Mouse (Mus musculus) bone marrow macrophage, adult 2 months (primary cell): ENCODE results near the gene Lrpprc. TPM values are rescaled to one million over a fixed set of nuclear protein-coding genes. Genes with fewer than 3 reads are reported as not detected.
A peak's percentile ranks its signal among the peaks of the same experiment; 100 is the strongest.

Experiments
- H3K27ac ChIP-seq: 2 replicates; pipeline ENCODE4 v1.5.1; 2012; ENCODE audit warnings: low read depth, low read length; ENCODE audit not compliant: insufficient read depth
- H3K4me1 ChIP-seq: 2 replicates; pipeline ENCODE4 v1.6.1; 2012; ENCODE audit warnings: low read length; ENCODE audit not compliant: control insufficient read depth, insufficient read depth
- H3K4me3 ChIP-seq: 2 replicates; pipeline ENCODE4 v1.5.1; 2012; ENCODE audit warnings: mild to moderate bottlenecking, low read length, moderate library complexity; ENCODE audit not compliant: insufficient read depth
- CTCF ChIP-seq: IDR thresholded peaks from 2 replicates; pipeline ENCODE4 v1.5.1; 2012; ENCODE audit warnings: low read depth, mild to moderate bottlenecking, low read length, moderate library complexity
- POLR2A ChIP-seq: IDR thresholded peaks from 2 replicates; pipeline ENCODE4 v1.6.1; 2012; ENCODE audit warnings: mild to moderate bottlenecking, low read depth, low read length, borderline replicate concordance
- polyA plus RNA-seq: library from polyadenylated mRNA; stranded (reverse); fragments of >200 nt; gene quantifications from 2 replicates; pipeline ENCODE4 v1.2.4, GENCODE M21; 2012; ENCODE audit not compliant: missing spikeins, insufficient read depth, insufficient read length

The Lrpprc gene
- polyA plus RNA-seq, 1 experiment, result 20.9 TPM

DNA sequence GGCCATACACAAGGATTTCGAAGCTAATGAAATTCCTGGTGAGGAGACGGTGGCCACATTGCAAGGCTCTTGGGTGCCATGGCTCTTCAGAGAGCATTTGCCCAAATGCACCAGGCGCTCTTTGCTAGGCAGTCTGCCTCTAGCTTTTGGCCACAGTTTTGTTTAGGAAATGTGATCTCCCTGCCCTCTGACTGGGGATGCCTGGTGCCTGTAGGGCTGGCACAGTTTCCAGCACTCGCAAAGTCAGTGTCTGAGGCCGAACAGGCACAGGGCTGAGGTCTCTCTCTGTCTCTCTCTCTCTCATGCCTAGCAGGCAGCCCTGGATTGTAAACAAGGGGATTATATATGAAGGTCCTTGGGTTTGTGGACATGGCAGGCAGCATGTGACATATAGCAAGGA, 100.5 kb downstream of the Lrpprc start:
- H3K4me3 ChIP-seq, result no peak overlapping the region
- no peak overlapping the region for H3K27ac ChIP-seq
- H3K4me1 ChIP-seq, result no peaks in the 10 kb centered on the region
- no peak for TF ChIP-seq CTCF
- no peak for TF ChIP-seq POLR2A

DNA sequence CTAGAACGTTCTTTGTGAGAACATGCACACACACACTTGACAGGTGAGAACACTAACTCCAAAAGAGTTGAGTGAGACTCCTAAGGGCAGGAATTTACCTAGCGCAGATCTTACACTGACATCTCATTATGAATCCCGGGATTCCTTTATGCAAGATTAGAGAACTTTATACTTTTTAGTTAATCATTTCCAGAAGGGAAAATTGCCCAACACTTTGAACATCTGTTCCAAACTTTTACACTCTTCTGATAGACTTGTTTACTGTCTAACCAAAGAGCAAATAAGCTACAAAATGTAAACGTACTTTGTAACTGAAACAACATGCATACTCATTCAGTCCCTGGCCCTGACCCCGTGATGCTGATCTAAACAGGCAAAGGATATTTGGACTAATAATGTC, 101.3 kb downstream of the Lrpprc start:
- H3K4me1 ChIP-seq, result peaks cover 1% of the 10 kb centered on the region; the same call in 1 of the 2 replicates
- H3K27ac ChIP-seq, result no peak overlapping the region
- no peak overlapping the region for H3K4me3 ChIP-seq
- TF ChIP-seq CTCF (no peak), POLR2A (no peak)

- H3K4me3 ChIP-seq, result no peak overlapping the region
- H3K27ac ChIP-seq, result no peak overlapping the region
- TF ChIP-seq CTCF, result no peak
- TF ChIP-seq POLR2A, result no peak
- H3K4me1 ChIP-seq, result peaks cover 6% of the 10 kb centered on the region
Measured at GRCm38 (mm10) chr17:84688834-84689233, 101.8 kb downstream of the Lrpprc start.

- TF ChIP-seq POLR2A, result no peak
- TF ChIP-seq CTCF, result no peak
- H3K4me3 ChIP-seq, result no peak overlapping the region
- H3K4me1 ChIP-seq, result peaks cover 8% of the 10 kb centered on the region
- no peak overlapping the region for H3K27ac ChIP-seq
Measured at GRCm38 (mm10) chr17:84687994-84688393, 102.6 kb downstream of the Lrpprc start.

- H3K27ac ChIP-seq, result no peak overlapping the region
Measured at GRCm38 (mm10) chr17:84685286-84685685, 105.3 kb downstream of the Lrpprc start.

DNA sequence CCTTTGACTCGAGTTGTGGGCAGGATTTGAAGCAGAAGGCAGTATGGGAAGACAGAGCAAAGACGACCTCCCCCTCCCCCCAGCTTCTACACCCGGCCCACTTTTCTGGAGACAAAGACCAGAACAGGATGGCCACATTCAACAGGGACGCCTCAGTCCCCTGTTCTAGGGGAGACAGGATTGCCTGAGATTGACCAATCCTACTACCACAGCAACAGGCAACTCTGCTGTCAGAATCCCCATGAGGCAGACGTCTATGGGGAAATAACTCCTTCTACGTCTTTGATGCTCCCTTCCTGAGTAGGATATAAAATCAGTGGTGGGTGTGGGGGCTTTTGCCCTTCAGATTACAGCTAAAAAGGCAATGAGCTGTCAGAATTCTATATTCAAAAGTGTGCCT, 106.3 kb downstream of the Lrpprc start:
- peaks cover 8% of the 10 kb centered on the region for H3K4me1 ChIP-seq
- TF ChIP-seq CTCF (no peak), POLR2A (no peak)
- no peak overlapping the region for H3K27ac ChIP-seq
- no peak overlapping the region for H3K4me3 ChIP-seq

More at GRCm38 (mm10) chr17:84685286-84685685, 105.3 kb downstream of the Lrpprc start:
- TF ChIP-seq POLR2A, result no peak
- TF ChIP-seq CTCF, result no peak
- Histone ChIP-seq H3K4me3 (no peak overlapping the region), H3K4me1 (peaks cover 8% of the 10 kb centered on the region)

DNA sequence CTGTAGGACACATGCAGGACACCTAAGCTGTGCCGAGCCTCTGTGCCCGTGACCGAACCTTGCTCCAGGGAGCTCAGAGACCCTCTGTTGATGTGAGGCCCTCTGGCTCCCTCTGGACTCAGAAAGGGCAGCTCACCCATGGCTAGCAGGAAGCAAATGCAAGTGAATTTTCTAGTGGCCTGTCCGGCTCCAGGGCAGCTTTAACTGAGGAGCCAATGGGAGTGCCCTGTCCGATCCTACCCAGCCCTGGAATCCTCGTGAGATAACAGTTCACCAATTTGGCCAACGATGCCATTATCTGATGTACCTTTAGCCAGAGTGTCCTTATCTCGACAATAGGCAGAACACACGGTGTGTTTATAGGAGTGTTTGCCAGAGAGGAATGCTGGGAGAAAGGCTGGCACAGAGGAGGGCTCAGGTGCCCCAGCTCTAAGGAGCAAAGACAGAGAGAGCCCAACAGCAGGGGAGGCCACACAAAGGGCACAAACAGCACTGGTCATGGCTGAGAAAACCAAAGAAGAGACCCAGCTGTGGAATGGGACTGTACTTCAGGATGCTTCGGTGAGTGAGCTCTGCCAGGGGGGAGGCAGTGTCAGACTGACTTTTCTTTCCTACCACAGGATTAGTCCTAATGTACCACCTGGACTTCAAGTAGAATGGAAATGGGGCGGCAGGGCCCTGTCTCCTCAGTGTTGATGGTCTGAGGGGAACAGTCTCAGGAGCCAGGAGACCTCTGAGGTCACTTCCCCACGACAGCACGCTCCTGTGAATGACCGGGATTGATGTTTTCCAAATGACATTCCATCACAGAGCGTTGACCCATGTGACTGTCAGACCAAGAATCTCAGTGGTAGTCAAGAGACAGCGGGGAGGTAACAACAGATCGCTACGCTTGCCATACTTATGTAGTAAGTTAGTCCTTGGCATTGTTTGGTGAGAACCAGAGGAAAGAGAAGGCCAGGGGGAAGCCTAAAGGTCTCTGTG, 107.6 kb downstream of the Lrpprc start, which contains the start of gene Abcg5:
Gene Abcg5, minus strand, starts transcription at position 278 of the 984 bp plus-strand sequence.
- TF ChIP-seq POLR2A, result no peak
- TF ChIP-seq CTCF, result no peak
- Histone ChIP-seq H3K4me3 (no peak within 1 kb of the TSS), H3K27ac (no peak within 1 kb of the TSS), H3K4me1 (peaks cover 8% of the 10 kb centered on the region)

DNA sequence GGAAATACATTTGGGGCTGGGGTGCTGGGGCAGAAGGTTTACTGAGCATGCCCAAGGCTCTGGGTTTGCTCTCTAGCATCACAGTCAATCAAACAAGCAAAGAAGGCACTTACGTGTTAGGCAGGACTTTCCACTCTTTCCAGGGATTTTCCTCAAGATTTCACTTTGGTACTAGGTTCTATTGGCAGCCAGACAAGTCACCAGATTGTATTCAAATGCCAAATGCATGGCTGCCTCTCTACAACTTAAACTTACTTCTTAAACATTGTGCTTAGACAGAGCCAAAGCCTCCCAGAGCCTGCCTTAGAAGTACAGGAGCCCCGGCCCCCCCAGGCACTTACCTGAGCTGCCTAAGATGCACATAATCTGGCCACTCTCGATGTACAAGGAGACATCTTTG, 108.9 kb downstream of the Lrpprc start:
- Histone ChIP-seq H3K4me1 (peaks cover 8% of the 10 kb centered on the region), H3K4me3 (no peak overlapping the region), H3K27ac (no peak overlapping the region)
- no peak for TF ChIP-seq POLR2A
- no peak for TF ChIP-seq CTCF

DNA sequence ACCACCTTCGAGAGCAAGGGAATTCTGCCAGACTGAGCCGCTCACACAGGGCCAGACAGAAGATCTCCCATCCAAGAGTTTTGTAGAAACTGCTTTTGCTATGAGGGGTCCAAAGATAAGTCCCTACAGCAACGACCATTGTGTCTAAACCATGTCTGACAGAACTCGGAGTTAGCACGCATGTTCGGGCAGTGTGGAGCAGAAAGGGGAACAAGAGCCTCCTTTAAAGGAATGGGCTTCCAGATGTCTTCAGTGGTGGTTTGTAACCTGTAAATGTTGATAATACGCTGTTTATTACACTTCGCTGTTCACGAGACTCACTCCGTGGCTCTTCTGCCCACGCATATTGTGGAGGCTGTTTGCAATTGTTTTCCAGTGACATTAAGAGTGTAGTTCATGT, 113.0 kb downstream of the Lrpprc start:
- TF ChIP-seq POLR2A, result no peak
- TF ChIP-seq CTCF, result no peak
- Histone ChIP-seq H3K27ac (no peak overlapping the region), H3K4me3 (no peak overlapping the region), H3K4me1 (no peaks in the 10 kb centered on the region; the same call in 1 of the 2 replicates)

DNA sequence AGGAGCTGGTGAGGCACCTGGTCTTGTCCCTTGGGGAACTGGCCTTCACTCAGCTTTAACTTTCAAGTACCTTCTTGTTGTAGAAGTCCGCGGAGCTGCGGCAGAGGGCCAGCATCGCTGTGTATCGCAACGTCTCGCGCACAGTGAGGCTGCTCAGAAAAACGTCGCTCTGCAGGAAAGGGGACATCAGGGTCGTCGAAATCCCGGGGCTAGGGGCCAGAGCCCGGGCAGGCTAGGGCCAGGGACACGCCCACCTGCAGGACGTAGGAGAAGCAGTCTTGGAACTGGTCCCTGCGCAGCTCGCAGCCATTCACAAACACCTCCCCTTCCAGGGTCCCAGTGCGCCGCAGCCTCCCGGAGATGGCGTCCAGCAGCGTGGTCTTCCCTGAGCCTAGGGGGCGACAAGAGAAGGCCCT, 114.6 kb downstream of the Lrpprc start, which contains the start of gene Abcg8:
Gene Abcg8, plus strand, starts transcription at position 352 of the 416 bp plus-strand sequence.
- no peaks in the 10 kb centered on the region; the same call in 1 of the 2 replicates for H3K4me1 ChIP-seq
- no peak for TF ChIP-seq POLR2A
- TF ChIP-seq CTCF, result no peak
- peak within 1 kb of the TSS; percentile 37 for H3K4me3 ChIP-seq
- H3K27ac ChIP-seq, result no peak within 1 kb of the TSS
